Mouse (Mus musculus): ENCODE results near the gene Tgm1. TPM values are rescaled to one million over a fixed set of nuclear protein-coding genes. Genes with fewer than 3 reads are reported as not detected.

The Tgm1 gene
- total RNA-seq, 2 experiments from 2014 or later: 1.3 to 2.0 TPM

DNA sequence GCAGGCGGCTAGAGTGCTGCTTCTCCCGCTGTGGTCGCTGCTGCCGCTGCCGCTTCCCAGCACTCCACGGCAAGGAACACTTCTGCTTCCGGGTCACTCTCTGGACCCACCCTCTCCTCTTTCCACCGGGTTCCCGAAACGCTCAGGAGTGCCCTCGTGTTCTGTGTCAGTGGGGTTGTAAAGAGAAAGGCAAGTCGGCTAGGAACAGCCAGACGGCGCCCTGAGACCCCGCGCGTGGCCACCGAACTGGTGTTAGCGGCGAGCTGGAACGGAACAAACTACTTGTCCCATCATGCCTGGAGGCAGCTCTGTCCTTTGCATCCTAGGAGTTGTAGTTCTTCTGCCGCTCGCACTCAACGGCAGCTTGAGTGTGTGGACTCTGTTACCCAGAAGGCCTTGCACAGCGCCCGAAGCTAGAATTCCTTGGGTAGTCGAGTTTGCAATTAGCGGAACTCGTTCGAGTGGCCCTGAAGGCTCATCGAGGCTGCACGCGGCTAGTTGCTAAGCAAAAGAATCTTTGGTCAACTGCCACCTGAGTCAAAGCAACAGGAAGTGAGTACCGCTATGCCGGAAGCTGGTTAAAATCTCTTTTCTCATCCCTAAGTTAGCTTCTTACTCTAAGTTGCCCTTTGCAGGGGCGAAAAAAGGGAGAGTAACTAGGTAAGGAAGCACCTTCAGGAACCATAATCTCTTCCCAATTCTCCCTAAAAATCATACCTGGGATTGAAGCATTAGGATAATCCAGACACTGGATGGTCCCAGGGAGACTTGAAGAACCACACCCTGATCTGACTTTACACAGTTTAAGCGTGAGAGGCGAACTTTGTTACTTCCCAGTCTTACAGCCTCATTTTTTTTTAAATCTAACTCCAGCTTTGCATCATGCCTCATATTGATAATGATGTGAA lies 41.6 kb downstream of the Tgm1 start, which contains the start of the genes Gmpr2 and Nedd8:
Gene Gmpr2 (plus strand): TSS at position 109 of the 908 bp plus-strand sequence.
Gene Nedd8 (minus strand): TSS at position 292 of the 908 bp plus-strand sequence.
- DNase-seq: peak; percentile 89

DNA sequence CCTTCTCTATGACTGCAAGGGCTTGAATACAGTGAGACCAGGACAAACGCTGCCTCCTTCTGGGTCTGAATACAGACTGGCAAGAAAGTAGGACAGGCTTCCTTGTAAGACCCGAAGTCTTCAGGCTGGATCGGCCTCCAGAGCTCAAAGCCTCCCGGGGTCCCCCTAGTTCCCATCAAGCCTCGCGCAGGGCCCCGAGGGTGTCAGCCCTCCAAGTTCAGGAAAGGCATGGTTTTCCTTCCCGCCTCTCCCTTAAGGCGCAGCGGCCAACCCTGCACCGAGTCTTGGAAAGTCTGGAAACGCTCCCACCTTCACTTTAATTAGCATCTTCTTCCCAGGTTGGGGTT lies 42.3 kb downstream of the Tgm1 start:
- DNase-seq: no peak

DNA sequence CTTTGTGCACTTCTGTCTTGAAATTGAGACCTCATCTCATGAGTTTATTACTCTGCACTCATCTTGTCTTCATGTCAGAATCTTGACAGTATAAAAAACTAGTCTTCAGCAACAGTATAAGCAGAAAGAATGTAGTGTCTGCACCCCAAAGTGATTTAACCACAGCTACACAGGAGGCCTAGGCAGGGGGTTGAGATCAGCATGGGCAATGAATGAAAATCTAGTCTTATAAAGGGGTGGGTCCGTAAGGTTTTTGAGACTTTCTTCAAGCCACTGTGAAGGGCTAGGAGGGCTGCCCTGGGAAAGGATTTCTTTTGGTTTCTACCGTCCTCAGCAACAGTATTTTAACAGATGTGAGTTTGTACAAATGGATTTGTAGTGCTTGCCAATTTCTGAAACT lies 53.1 kb downstream of the Tgm1 start:
- no peak for DNase-seq

DNA sequence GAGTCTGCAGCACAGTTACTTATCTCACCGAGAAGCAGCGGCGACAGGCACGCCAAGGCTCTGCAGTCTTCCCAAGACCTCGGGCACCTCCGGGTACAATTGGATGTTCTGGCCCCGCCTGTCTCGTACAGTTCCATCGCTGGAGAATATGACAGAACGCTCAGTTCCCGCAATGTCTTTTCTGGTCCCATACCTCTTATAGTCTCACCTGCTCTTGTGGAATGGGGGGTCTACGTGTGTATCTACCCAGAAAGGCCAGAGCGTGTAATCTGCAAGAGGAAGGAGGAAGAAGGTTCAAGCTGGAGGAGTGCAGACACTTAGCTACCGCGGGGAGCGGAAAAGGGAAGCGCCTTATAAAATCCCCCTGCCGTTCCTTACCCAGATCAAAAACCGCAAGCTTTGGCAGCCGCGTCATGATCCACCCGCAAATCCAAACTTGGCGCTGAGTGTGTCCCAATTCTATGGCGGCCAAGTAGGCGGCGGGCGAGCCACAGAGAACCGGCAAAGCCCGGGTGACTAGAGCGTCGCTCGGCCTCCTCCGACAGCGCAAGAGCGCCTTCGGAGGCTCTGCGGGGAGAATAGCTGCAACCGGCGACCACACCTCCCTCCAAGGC lies 53.7 kb downstream of the Tgm1 start, which contains the start of gene Mdp1:
Gene Mdp1 (minus strand): TSS at position 549 of the 614 bp plus-strand sequence.
- peak; percentile 87 for DNase-seq

DNA sequence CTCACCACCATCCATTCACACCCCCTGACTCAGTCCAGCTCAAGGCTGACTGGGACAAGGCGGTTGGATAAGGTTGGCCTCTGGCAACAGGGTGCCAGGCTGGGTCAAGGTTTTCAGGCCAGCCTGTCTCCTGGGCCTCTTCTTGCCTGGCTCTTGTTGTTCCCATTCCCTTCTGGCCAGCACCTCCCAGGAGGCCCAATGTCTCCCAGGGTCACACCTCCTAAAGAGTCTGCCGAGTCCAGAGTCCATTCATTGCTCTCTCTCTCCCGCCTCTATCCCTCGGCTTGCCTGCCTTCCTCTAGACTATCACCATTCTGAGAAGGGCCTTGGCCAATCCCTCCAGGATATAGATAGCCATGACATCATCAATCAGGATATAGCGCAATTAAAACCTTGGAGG lies 55.7 kb downstream of the Tgm1 start:
- DNase-seq: peak; percentile 70

DNA sequence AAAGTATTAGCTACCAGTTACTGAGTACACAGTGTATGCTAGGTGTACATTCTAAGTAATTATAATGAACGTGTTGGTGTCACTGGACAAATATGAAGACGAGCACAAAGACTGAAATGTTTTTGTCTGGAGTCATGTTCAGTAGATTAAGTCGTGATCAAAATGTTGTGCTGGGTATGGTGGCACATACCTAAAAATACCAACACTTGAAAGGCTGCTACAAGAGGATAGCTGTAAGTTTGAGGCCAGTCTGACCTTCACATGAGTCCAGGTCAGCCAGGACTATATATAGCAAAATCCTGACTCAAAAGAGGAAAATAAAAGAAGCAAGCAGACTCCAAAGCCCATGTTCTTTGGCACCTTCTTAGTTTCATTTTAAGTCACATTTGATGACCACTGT lies 56.8 kb downstream of the Tgm1 start:
- no peak for DNase-seq

DNA sequence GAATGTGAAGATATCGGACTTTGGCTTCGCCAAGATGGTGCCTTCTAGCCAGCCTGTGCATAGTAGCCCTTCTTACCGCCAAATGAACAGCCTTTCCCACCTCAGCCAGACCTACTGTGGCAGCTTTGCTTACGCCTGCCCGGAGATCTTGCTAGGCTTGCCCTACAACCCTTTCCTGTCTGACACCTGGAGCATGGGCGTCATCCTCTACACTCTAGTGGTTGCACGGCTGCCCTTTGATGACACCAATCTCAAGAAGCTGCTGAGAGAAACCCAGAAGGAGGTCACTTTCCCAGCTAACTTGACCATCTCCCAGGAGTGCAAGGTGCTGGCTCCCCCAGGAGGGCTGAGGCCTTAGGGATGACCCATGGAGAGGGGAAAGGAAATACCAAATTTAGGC lies 62.2 kb downstream of the Tgm1 start:
- no peak for DNase-seq

Other genes starting within 250 kb of the Tgm1 start
- gene Dhrs4, start 235.2 kb downstream of the Tgm1 start, total RNA-seq (2021): 100 to 1,000 TPM; 153 to 177 TPM
- gene Carmil3, start 223.3 kb downstream of the Tgm1 start, total RNA-seq (2021): 1 to 10 TPM; 5.3 to 8.5 TPM
- under 1 TPM; 0.09 to 0.61 TPM for gene Cpne6, start 203.5 kb downstream of the Tgm1 start, total RNA-seq (2021)
- not detected for gene Nrl, start 188.9 kb downstream of the Tgm1 start, total RNA-seq (2021)
- gene Pck2, start 173.7 kb downstream of the Tgm1 start, total RNA-seq (2021): 10 to 100 TPM; 45.2 to 51.4 TPM
- 10 to 100 TPM; 85.2 to 89.5 TPM for gene Dcaf11, start 153.9 kb downstream of the Tgm1 start, total RNA-seq (2021)
- gene A730061H03Rik, start 153.5 kb downstream of the Tgm1 start, total RNA-seq (2021): under 1 TPM in 1 of 2 experiments, not detected in 1; 0.66 TPM
- 10 to 100 TPM; 11.0 to 38.6 TPM for gene Fitm1, start 138.3 kb downstream of the Tgm1 start, total RNA-seq (2021)
- 100 to 1,000 TPM; 293 to 337 TPM for gene Psme1, start 135.8 kb downstream of the Tgm1 start, total RNA-seq (2021)
- gene Emc9, start 128.6 kb downstream of the Tgm1 start, total RNA-seq (2021): 10 to 100 TPM; 43.9 to 57.2 TPM
- gene Psme2, start 122.8 kb downstream of the Tgm1 start, total RNA-seq (2021): 100 to 1,000 TPM; 349 to 362 TPM
- gene Rnf31, start 122.2 kb downstream of the Tgm1 start, total RNA-seq (2021): 10 to 100 TPM; 26.7 to 36.2 TPM
- gene Irf9, start 110.4 kb downstream of the Tgm1 start, total RNA-seq (2021): 10 to 100 TPM in 1 of 2 experiments, 1 to 10 TPM in 1; 9.7 to 13.3 TPM
- 1 to 10 TPM; 2.0 to 2.9 TPM for gene Rec8, start 95.9 kb downstream of the Tgm1 start, total RNA-seq (2021)
- gene Ipo4, start 78.0 kb downstream of the Tgm1 start, total RNA-seq (2021): 10 to 100 TPM; 72.1 to 82.4 TPM
- gene Gm49378, start 76.0 kb downstream of the Tgm1 start, total RNA-seq (2021): 1 to 10 TPM; 1.1 to 3.8 TPM
- gene Tm9sf1, start 70.1 kb downstream of the Tgm1 start, total RNA-seq (2021): 10 to 100 TPM; 69.7 to 75.9 TPM
- 1 to 10 TPM in 1 of 2 experiments, under 1 TPM in 1; 0.93 to 3.0 TPM for gene Tssk4, start 63.7 kb downstream of the Tgm1 start, total RNA-seq (2021)
- gene Mdp1, start 53.4 kb downstream of the Tgm1 start, total RNA-seq (2021): 10 to 100 TPM; 42.4 to 51.7 TPM
- gene Gmpr2, start 42.0 kb downstream of the Tgm1 start, total RNA-seq (2021): 10 to 100 TPM; 21.2 to 26.8 TPM
- gene Nedd8, start 41.8 kb downstream of the Tgm1 start, total RNA-seq (2021): 100 to 1,000 TPM; 280 to 307 TPM
- gene Tinf2, start 32.1 kb downstream of the Tgm1 start, total RNA-seq (2021): 10 to 100 TPM; 19.5 to 23.1 TPM
- 10 to 100 TPM; 16.8 to 21.5 TPM for gene Rabggta, start 8.3 kb upstream of the Tgm1 start, total RNA-seq (2021)
- gene Dhrs1, start 31.8 kb upstream of the Tgm1 start, total RNA-seq (2021): 10 to 100 TPM; 77.4 to 82.0 TPM
- gene Nop9, start 31.8 kb upstream of the Tgm1 start, total RNA-seq (2021): 10 to 100 TPM; 17.1 to 18.9 TPM
- gene Cideb, start 44.5 kb upstream of the Tgm1 start, total RNA-seq (2021): 10 to 100 TPM; 14.2 to 23.3 TPM
- gene Ltb4r2, start 47.5 kb upstream of the Tgm1 start, total RNA-seq (2021): under 1 TPM; 0.12 to 0.54 TPM
- 1 to 10 TPM; 1.4 to 1.6 TPM for gene Ltb4r1, start 52.0 kb upstream of the Tgm1 start, total RNA-seq (2021)
- gene Adcy4, start 70.2 kb upstream of the Tgm1 start, total RNA-seq (2021): 10 to 100 TPM; 10.3 to 12.6 TPM
- gene Ripk3, start 74.9 kb upstream of the Tgm1 start, total RNA-seq (2021): 1 to 10 TPM; 8.3 to 9.1 TPM
- 10 to 100 TPM; 23.5 to 28.2 TPM for gene Nfatc4, start 109.2 kb upstream of the Tgm1 start, total RNA-seq (2021)
- 10 to 100 TPM; 20.7 to 24.4 TPM for gene Nynrin, start 140.1 kb upstream of the Tgm1 start, total RNA-seq (2021)
- under 1 TPM; 0.15 to 0.48 TPM for gene Cbln3, start 170.5 kb upstream of the Tgm1 start, total RNA-seq (2021)
- 10 to 100 TPM; 17.1 to 23.8 TPM for gene Khnyn, start 171.0 kb upstream of the Tgm1 start, total RNA-seq (2021)
- gene Sdr39u1, start 186.4 kb upstream of the Tgm1 start, total RNA-seq (2021): 100 to 1,000 TPM in 1 of 2 experiments, 10 to 100 TPM in 1; 90.9 to 109 TPM
- gene Cma1, start 230.7 kb upstream of the Tgm1 start, total RNA-seq (2021): 1 to 10 TPM; 7.9 to 8.6 TPM
- gene Cma2, start 237.1 kb upstream of the Tgm1 start, total RNA-seq (2021): not detected